Comparison of ENCODE assay signal across 24 mouse cellular contexts in genomic region chr17:47524991-47525390, GRCm38 (mm10). TPM values are rescaled to one million over a fixed set of nuclear protein-coding genes. Genes with fewer than 3 reads are reported as not detected.
DNase-seq lines count a peak whose midpoint lies in the region; ATAC-seq and TF ChIP-seq lines count a peak whose summit lies in the region.
"Had no signal": no experiment of that assay in that cellular context is flagged by ENCODE, and none has a peak within 500 bp of the region (broad histone marks: within the 10 kb centered on the region; RNA-seq: fewer than 3 reads in every experiment).

No protein-coding gene starts in this region.

- H3K36me3 ChIP-seq in heart, embryonic 16.5 days (ENCODE audit: control insufficient read depth, insufficient read depth), result no peaks in the 10 kb centered on the region
- H3K36me3 ChIP-seq in liver, embryonic 15.5 days (replicated peaks), result 0 out of 2 replicates have a peak, but pooled peaks cover 3% of the 10 kb centered on the region
- H3K36me3 ChIP-seq in liver, postnatal 0 days (replicated peaks; ENCODE audit: insufficient read depth, low read length), result 0 out of 2 replicates have a peak, but pooled peaks cover 3% of the 10 kb centered on the region
- H3K36me3 ChIP-seq in stomach, embryonic 15.5 days, result no peaks in the 10 kb centered on the region
- H3K36me3 ChIP-seq: embryonic facial prominence, embryonic 15.5 days; hindbrain, embryonic 12.5 days; limb, embryonic 13.5 days; neural tube, embryonic 12.5 days had no signal

- H3K4me2 ChIP-seq in heart, embryonic 16.5 days (ENCODE audit: low read depth, low read length), result no peak overlapping the region
- H3K4me2 ChIP-seq in liver, embryonic 15.5 days, result no peak overlapping the region
- no peak overlapping the region for H3K4me2 ChIP-seq in liver, postnatal 0 days (ENCODE audit: low read depth, low read length)
- H3K4me2 ChIP-seq in stomach, embryonic 15.5 days, result no peak overlapping the region
- H3K4me2 ChIP-seq: embryonic facial prominence, embryonic 15.5 days; hindbrain, embryonic 12.5 days; limb, embryonic 13.5 days; lung, embryonic 14.5 days; neural tube, embryonic 12.5 days had no signal

- no peak for ATAC-seq in heart, embryonic 16.5 days (replicated peaks; ENCODE audit: extremely low read depth, insufficient read depth, low FRiP score)
- ATAC-seq in liver, embryonic 15.5 days (ENCODE audit: insufficient read depth), result no peak
- no peak for ATAC-seq in liver, postnatal 0 days
- no peak for ATAC-seq in stomach, embryonic 15.5 days (ENCODE audit: insufficient read depth, low FRiP score, low read depth)
- ATAC-seq: CD4-positive, CD25-positive, alpha-beta regulatory T cell, adult 4 months; forebrain, embryonic 16.5 days had no signal

- intact Hi-C loops in gastrocnemius, adult 2 months (cut with DNase I), result no loop called here
- intact Hi-C loops in heart, postnatal 36 days (cut with DNase I), result no loop called here

- H3K27me3 ChIP-seq in heart, embryonic 16.5 days (ENCODE audit: control insufficient read depth, insufficient read depth, low read length), result no peaks in the 10 kb centered on the region
- H3K27me3 ChIP-seq in liver, embryonic 15.5 days, result no peaks in the 10 kb centered on the region
- no peaks in the 10 kb centered on the region for H3K27me3 ChIP-seq in liver, postnatal 0 days (ENCODE audit: insufficient read depth, low read length)
- no peaks in the 10 kb centered on the region for H3K27me3 ChIP-seq in stomach, embryonic 15.5 days (replicated peaks)
- H3K27me3 ChIP-seq: embryonic facial prominence, embryonic 15.5 days; hindbrain, embryonic 12.5 days; limb, embryonic 13.5 days; neural tube, embryonic 12.5 days had no signal

- no peak overlapping the region for H3K4me3 ChIP-seq in gastrocnemius, adult 2 months
- no peak overlapping the region for H3K4me3 ChIP-seq in heart, embryonic 16.5 days (ENCODE audit: low read length)
- no peak overlapping the region for H3K4me3 ChIP-seq in liver, embryonic 15.5 days (replicated peaks)
- no peak overlapping the region for H3K4me3 ChIP-seq in liver, postnatal 0 days (ENCODE audit: low read depth, low read length)
- H3K4me3 ChIP-seq in stomach, embryonic 15.5 days (replicated peaks), result no peak overlapping the region
- H3K4me3 ChIP-seq: embryonic facial prominence, embryonic 15.5 days; hindbrain, embryonic 12.5 days; limb, embryonic 13.5 days; neural tube, embryonic 12.5 days had no signal

- 76% methylated on average over 6 of the region's 6 CpGs for WGBS in heart, embryonic 16.5 days
- WGBS in liver, embryonic 15.5 days (ENCODE audit: insufficient replicate concordance), result 78% methylated on average over 6 of the region's 6 CpGs
- 90% methylated on average over 6 of the region's 6 CpGs for WGBS in liver, postnatal 0 days (ENCODE audit: insufficient replicate concordance)
- WGBS in stomach, embryonic 15.5 days, result 76% methylated on average over 6 of the region's 6 CpGs

- no peak for TF ChIP-seq EP300 in liver, postnatal 0 days (IDR thresholded peaks at IDR 0.05; ENCODE audit: low read depth)

- DNase-seq in gastrocnemius, adult 2 months, result no peak
- no peak for DNase-seq in gastrocnemius, adult 8-10 months (ENCODE audit: low spot score in 2 of 2)
- no peak for DNase-seq in heart, postnatal 36 days
- no peak for DNase-seq in liver, postnatal 0 days
- no peak for DNase-seq in spleen, postnatal 14 days (ENCODE audit: low spot score in 2 of 2)
- DNase-seq: adrenal gland, postnatal 25 days; cerebellum, adult 11 months; cerebellum, adult 9-11 months; gastrocnemius, postnatal 25 days; kidney, adult 18-20 months; kidney, postnatal 4 days; lung, embryonic 14.5 days; lung, postnatal 4 days; midbrain, embryonic 14.5 days; right cerebral cortex, postnatal 14 days had no signal

- no peak for TF ChIP-seq CTCF in gastrocnemius, adult 2 months (IDR thresholded peaks at IDR 0.05)
- TF ChIP-seq CTCF in liver, postnatal 0 days (IDR thresholded peaks at IDR 0.05; ENCODE audit: low read depth), result no peak

- H3K4me1 ChIP-seq in heart, embryonic 16.5 days (ENCODE audit: control insufficient read depth, insufficient read depth, low read length), result peaks cover 66% of the 10 kb centered on the region
- peaks cover 94% of the 10 kb centered on the region for H3K4me1 ChIP-seq in liver, embryonic 15.5 days (replicated peaks)
- peaks cover 75% of the 10 kb centered on the region for H3K4me1 ChIP-seq in liver, postnatal 0 days (ENCODE audit: insufficient read depth)
- H3K4me1 ChIP-seq in stomach, embryonic 15.5 days, result peaks cover 59% of the 10 kb centered on the region

- no peaks in the 10 kb centered on the region for H3K9me3 ChIP-seq in heart, embryonic 16.5 days (replicated peaks; ENCODE audit: control insufficient read depth, low read length)
- no peaks in the 10 kb centered on the region for H3K9me3 ChIP-seq in liver, embryonic 15.5 days (replicated peaks)
- no peaks in the 10 kb centered on the region for H3K9me3 ChIP-seq in liver, postnatal 0 days (ENCODE audit: low read length)
- no peaks in the 10 kb centered on the region for H3K9me3 ChIP-seq in stomach, embryonic 15.5 days
- H3K9me3 ChIP-seq: embryonic facial prominence, embryonic 15.5 days; hindbrain, embryonic 12.5 days; limb, embryonic 13.5 days; neural tube, embryonic 12.5 days had no signal

- H3K9ac ChIP-seq in heart, embryonic 16.5 days (ENCODE audit: low read length), result no peak overlapping the region
- H3K9ac ChIP-seq in liver, embryonic 15.5 days, result no peak overlapping the region
- H3K9ac ChIP-seq in liver, postnatal 0 days (replicated peaks), result no peak overlapping the region
- H3K9ac ChIP-seq in stomach, embryonic 15.5 days, result no peak overlapping the region
- H3K9ac ChIP-seq: embryonic facial prominence, embryonic 15.5 days; hindbrain, embryonic 12.5 days; limb, embryonic 13.5 days; lung, embryonic 14.5 days; neural tube, embryonic 12.5 days had no signal

- peak overlapping the region; percentile 53 for H3K27ac ChIP-seq in gastrocnemius, adult 2 months
- peak overlapping the region; percentile 41; the same call in 1 of the 2 replicates for H3K27ac ChIP-seq in heart, embryonic 16.5 days (ENCODE audit: low read length)
- H3K27ac ChIP-seq in liver, embryonic 15.5 days (replicated peaks), result peak overlapping the region; percentile 97
- H3K27ac ChIP-seq in liver, postnatal 0 days (ENCODE audit: low read depth), result no peak overlapping the region
- peak overlapping the region; percentile 67; the same call in 1 of the 2 replicates for H3K27ac ChIP-seq in stomach, embryonic 15.5 days
- H3K27ac ChIP-seq: embryonic facial prominence, embryonic 15.5 days; hindbrain, embryonic 12.5 days; neural tube, embryonic 12.5 days had no signal

RNA-seq across cellular contexts. Expression of gene Ccnd3, which starts 20.1 kb away (rescaled TPM):
- total RNA-seq in gastrocnemius, adult 2 months (2021), result 10 to 100 TPM; 18.7 to 25.8 TPM
- 10 to 100 TPM; 12.2 to 19.2 (median 16.1) TPM for total RNA-seq in gastrocnemius, adult 8-10 months (2022)
- 412 and 420 TPM in 2 replicates for polyA plus RNA-seq in heart, embryonic 16.5 days (2015; fragmentation: Nextera tagmentation; extraction: Ambion mirVana)
- total RNA-seq in heart, postnatal 36 days (2021), result 10 to 100 TPM; 79.8 to 88.7 TPM
- polyA plus RNA-seq in liver, embryonic 15.5 days (2015; fragmentation: Nextera tagmentation; extraction: Ambion mirVana), result 422 and 473 TPM in 2 replicates
- 249 and 250 TPM in 2 replicates for polyA plus RNA-seq in liver, postnatal 0 days (2015; fragmentation: Nextera tagmentation; extraction: Ambion mirVana)
- 391 and 408 TPM in 2 replicates for polyA plus RNA-seq in stomach, embryonic 15.5 days (2015; fragmentation: Nextera tagmentation; extraction: Ambion mirVana)

RNA-seq across cellular contexts. Expression of gene Taf8, which starts 22.9 kb away (rescaled TPM):
- 10 to 100 TPM; 13.0 to 14.1 TPM for total RNA-seq in gastrocnemius, adult 2 months (2021)
- total RNA-seq in gastrocnemius, adult 8-10 months (2022), result 10 to 100 TPM; 10.0 to 12.6 (median 11.2) TPM
- polyA plus RNA-seq in heart, embryonic 16.5 days (2015; fragmentation: Nextera tagmentation; extraction: Ambion mirVana), result 20.3 and 20.8 TPM in 2 replicates
- 10 to 100 TPM; 12.0 to 13.6 TPM for total RNA-seq in heart, postnatal 36 days (2021)
- polyA plus RNA-seq in liver, embryonic 15.5 days (2015; fragmentation: Nextera tagmentation; extraction: Ambion mirVana), result 14.7 and 15.2 TPM in 2 replicates
- polyA plus RNA-seq in liver, postnatal 0 days (2015; fragmentation: Nextera tagmentation; extraction: Ambion mirVana), result 6.5 and 8.1 TPM in 2 replicates
- 23.3 and 25.2 TPM in 2 replicates for polyA plus RNA-seq in stomach, embryonic 15.5 days (2015; fragmentation: Nextera tagmentation; extraction: Ambion mirVana)
